Mouse (Mus musculus) CH12.LX (cell line): ENCODE results near the gene Pitx2.

Source experiments
- CTCF ChIP-seq, 2 experiments: IDR thresholded peaks in 1 of 2; conservative IDR thresholded peaks in 1 of 2; 2 replicates each; pipeline ENCODE4 v1.5.1; 2011 to 2012; ENCODE audit warnings: low read depth in 2 of 2, low read length in 2 of 2, improper control_type of control experiment in 1 of 2, inconsistent platforms in 1 of 2, mild to moderate bottlenecking in 1 of 2, moderate library complexity in 1 of 2
- EP300 ChIP-seq: IDR thresholded peaks from 2 replicates; pipeline ENCODE4 v1.6.1; 2011; ENCODE audit warnings: low read length, improper control_type of control experiment
- MXI1 ChIP-seq: IDR thresholded peaks from 2 replicates; pipeline ENCODE4 v1.6.1; 2011; ENCODE audit warnings: mild to moderate bottlenecking, low read depth, low read length, improper control_type of control experiment
- POLR2AphosphoS2 ChIP-seq: IDR thresholded peaks from 2 replicates; pipeline ENCODE4 v1.6.1; 2011; ENCODE audit warnings: low read depth, low read length, improper control_type of control experiment
- UBTF ChIP-seq: IDR thresholded peaks from 2 replicates; pipeline ENCODE4 v1.6.1; 2012; ENCODE audit warnings: low read depth, mild to moderate bottlenecking, inconsistent platforms, low read length, improper control_type of control experiment, moderate library complexity
- ZMIZ1 ChIP-seq: IDR thresholded peaks from 2 replicates; pipeline ENCODE4 v1.6.1; 2012; ENCODE audit warnings: low read depth, mild to moderate bottlenecking, inconsistent platforms, low read length, improper control_type of control experiment

- no peak for TF ChIP-seq MXI1
- TF ChIP-seq ZMIZ1: no peak
- TF ChIP-seq EP300: no peak
- TF ChIP-seq POLR2AphosphoS2: no peak
- TF ChIP-seq CTCF (conservative IDR thresholded peaks at IDR 0.05 in 1 of 2, IDR thresholded peaks at IDR 0.05 in 1 of 2; ENCODE audit: low read depth in 2 of 2, low read length in 2 of 2): no peak
- no peak for TF ChIP-seq UBTF
These were observed 38.2 kb upstream of the Pitx2 start for GRCm38 (mm10) chr3:129161333-129162035.
